In the genomic region with DNA sequence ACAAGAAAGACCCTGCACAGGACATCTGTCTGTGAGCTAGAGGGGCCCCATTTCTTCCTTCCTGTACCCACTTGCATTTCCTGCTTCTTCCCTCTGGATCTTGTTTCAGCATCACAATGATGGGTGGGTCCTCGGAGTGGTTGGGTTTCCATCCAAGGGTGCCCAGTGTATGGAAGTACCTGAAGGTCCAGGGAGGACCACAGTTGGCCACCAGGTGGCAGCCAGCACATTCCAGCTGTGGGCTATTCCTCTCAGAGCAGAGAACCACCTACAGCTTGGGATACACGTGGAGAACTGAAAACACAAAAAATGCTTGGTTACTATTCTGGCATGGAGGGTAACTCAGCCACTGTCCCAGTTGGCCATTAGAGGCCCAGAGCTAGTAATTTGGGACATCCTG, we compare ENCODE assay signal across 9 mouse cellular contexts. TPM values are rescaled to one million over a fixed set of nuclear protein-coding genes. Genes with fewer than 3 reads are reported as not detected.
DNase-seq lines count a peak whose midpoint lies in the region; TF ChIP-seq lines count a peak whose summit lies in the region.
"Had no signal": no experiment of that assay in that cellular context is flagged by ENCODE, and none has a peak within 500 bp of the region (broad histone marks: within the 10 kb centered on the region; RNA-seq: fewer than 3 reads in every experiment).

No protein-coding gene starts in this region.

- intact Hi-C loops in gastrocnemius, adult 2 months (cut with DNase I): loop anchor here (1.0 to 2.0 kb wide), 2 partner anchors 93 to 298 kb away; no protein-coding TSS in a partner anchor
- intact Hi-C loops in heart, postnatal 36 days (cut with DNase I): loop anchor here (2.0 to 5.0 kb wide), 3 partner anchors 18 to 297 kb away; no protein-coding TSS in a partner anchor

- no peak overlapping the region for H3K4me3 ChIP-seq in gastrocnemius, adult 2 months
- no peak overlapping the region for H3K4me3 ChIP-seq in E14TG2a.4 (replicated peaks; ENCODE audit: low read length)

- DNase-seq in gastrocnemius, adult 2 months: peak; percentile 80
- DNase-seq in gastrocnemius, postnatal 4 days (ENCODE audit: low spot score in 2 of 2): no peak
- DNase-seq in cerebellum, postnatal 25 days: peak; percentile 56 to 76
- peak; percentile 68 to 74 for DNase-seq in heart, postnatal 36 days
- DNase-seq in kidney, postnatal 36 days: peak; percentile 79 to 90
- peak; percentile 44 for DNase-seq in mesoderm, embryonic 11.5 days (ENCODE audit: low read depth, low spot score)
- peak; percentile 25 for DNase-seq in thymus, postnatal 0 days (ENCODE audit: low spot score)

- TF ChIP-seq CTCF in gastrocnemius, adult 2 months (IDR thresholded peaks at IDR 0.05): peak; percentile 93
- TF ChIP-seq CTCF in E14TG2a.4 (conservative IDR thresholded peaks at IDR 0.05; ENCODE audit: low read length): peak; percentile 42

- H3K4me1 ChIP-seq in E14TG2a.4 (replicated peaks; ENCODE audit: low read depth, low read length): peaks cover 22% of the 10 kb centered on the region

- H3K27me3 ChIP-seq in E14TG2a.4 (ENCODE audit: insufficient read depth, low read length): peaks cover 2% of the 10 kb centered on the region; the same call in 1 of the 2 replicates

- peaks cover 5% of the 10 kb centered on the region; the same call in 1 of the 2 replicates for H3K9me3 ChIP-seq in E14TG2a.4 (ENCODE audit: low read length)

- no peaks in the 10 kb centered on the region for H3K36me3 ChIP-seq in E14TG2a.4 (ENCODE audit: insufficient read depth, low read length)

- H3K27ac ChIP-seq in gastrocnemius, adult 2 months: peak overlapping the region; percentile 38; the same call in 1 of the 2 replicates

RNA-seq across cellular contexts. Expression of a gene that starts 20.3 kb away (rescaled TPM):
- 1 to 10 TPM; 2.6 to 3.1 TPM for total RNA-seq in gastrocnemius, adult 2 months (2021)
- 1 to 10 TPM; 3.0 to 5.5 TPM for total RNA-seq in gastrocnemius, postnatal 4 days (2021)
- total RNA-seq in heart, postnatal 36 days (2021): 1 to 10 TPM; 6.3 to 6.7 TPM
- 0.55 and 0.99 TPM in 2 replicates for polyA plus RNA-seq in thymus, postnatal 0 days (2015; fragmentation: Nextera tagmentation; extraction: Ambion mirVana)

RNA-seq across cellular contexts. Expression of a gene that starts 39.0 kb away (rescaled TPM):
- 10 to 100 TPM; 63.4 to 87.3 TPM for total RNA-seq in gastrocnemius, adult 2 months (2021)
- 100 to 1,000 TPM; 111 to 121 TPM for total RNA-seq in gastrocnemius, postnatal 4 days (2021)
- total RNA-seq in heart, postnatal 36 days (2021): 100 to 1,000 TPM; 117 to 135 TPM
- polyA plus RNA-seq in thymus, postnatal 0 days (2015; fragmentation: Nextera tagmentation; extraction: Ambion mirVana): 169 and 187 TPM in 2 replicates

RNA-seq across cellular contexts. Expression of a gene that starts 50.4 kb away (rescaled TPM):
- not detected for total RNA-seq in gastrocnemius, adult 2 months (2021)
- total RNA-seq in gastrocnemius, postnatal 4 days (2021): not detected
- not detected for total RNA-seq in heart, postnatal 36 days (2021)
- 0.03 TPM in 1 of 2 replicates, not detected in the other for polyA plus RNA-seq in thymus, postnatal 0 days (2015; fragmentation: Nextera tagmentation; extraction: Ambion mirVana)

RNA-seq across cellular contexts. Expression of a gene that starts 58.7 kb away (rescaled TPM):
- total RNA-seq in gastrocnemius, adult 2 months (2021): not detected
- not detected for total RNA-seq in gastrocnemius, postnatal 4 days (2021)
- total RNA-seq in heart, postnatal 36 days (2021): not detected
- polyA plus RNA-seq in thymus, postnatal 0 days (2015; fragmentation: Nextera tagmentation; extraction: Ambion mirVana): 0.41 and 0.42 TPM in 2 replicates
- total RNA-seq: adrenal gland, postnatal 4 days had no signal

Comparison
In these comparisons a context has a peak if more than half of its experiments do, and no peak if none do; other contexts are left out.
1. DNase-seq: peak in gastrocnemius, adult 2 months (single experiment), cerebellum, postnatal 25 days (2 of 2), heart, postnatal 36 days (2 of 2), kidney, postnatal 36 days (2 of 2), mesoderm, embryonic 11.5 days (single experiment) and thymus, postnatal 0 days (single experiment); none in gastrocnemius, postnatal 4 days (0 of 2).